Mouse (Mus musculus) 3T3-L1 (cell line): ENCODE measurements around the gene Olfr482.

ENCODE experiments used
- DNase-seq: peaks from one replicate; pipeline ENCODE4 v3.0.0-alpha.2; 2015; ENCODE audit warnings: low read depth, low spot score

Olfr482 gene

DNA sequence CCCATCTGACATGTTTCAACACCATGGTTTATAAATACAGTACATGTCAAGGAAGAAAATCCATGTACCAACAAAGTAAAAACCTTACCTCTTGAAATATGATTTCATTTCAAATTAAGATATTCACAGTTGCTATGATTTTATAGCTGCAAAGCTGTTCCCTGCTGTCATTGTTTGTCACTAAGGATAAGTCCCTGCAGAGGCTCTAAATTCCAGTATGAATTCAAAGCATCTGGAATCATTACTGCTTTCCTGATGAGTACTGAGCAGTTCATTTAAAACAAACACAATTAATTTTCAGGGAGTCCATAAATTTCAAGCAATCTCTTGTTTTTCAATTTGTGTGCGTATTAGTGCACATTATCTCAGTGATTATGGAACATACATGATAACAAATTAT, at the start of gene Olfr482:
Gene Olfr482 (minus strand): TSS at position 101 of the 400 bp plus-strand sequence.
- no peak for DNase-seq

GRCm38 (mm10) chr7:108127349-108127748, 30.0 kb upstream of the Olfr482 start, which contains the start of gene Olfr484:
Gene Olfr484, minus strand, starts transcription at chr7:108127449.
- DNase-seq = no peak

DNA sequence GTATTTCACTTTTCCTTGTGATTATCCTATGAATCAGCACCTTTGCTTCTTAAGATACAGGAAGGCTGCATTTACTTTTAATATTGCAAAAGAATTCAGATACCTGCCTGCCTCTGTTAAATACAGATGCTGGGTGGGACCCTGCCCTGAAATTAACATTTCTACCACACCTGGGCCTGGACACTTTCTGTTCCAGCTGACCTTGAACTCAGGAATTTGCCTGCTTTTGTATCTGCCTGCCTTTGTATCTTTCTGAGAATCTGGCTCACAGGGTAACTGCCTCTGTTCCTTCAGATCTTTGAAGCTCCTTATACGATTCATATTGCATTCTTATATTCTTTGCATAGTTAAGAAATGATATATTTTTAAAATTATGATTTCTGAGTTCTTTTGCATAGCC, 24.0 kb upstream of the Olfr482 start:
- no peak for DNase-seq

- DNase-seq = no peak
Observed at GRCm38 (mm10) chr7:108120681-108121080, 23.3 kb upstream of the Olfr482 start.

DNA sequence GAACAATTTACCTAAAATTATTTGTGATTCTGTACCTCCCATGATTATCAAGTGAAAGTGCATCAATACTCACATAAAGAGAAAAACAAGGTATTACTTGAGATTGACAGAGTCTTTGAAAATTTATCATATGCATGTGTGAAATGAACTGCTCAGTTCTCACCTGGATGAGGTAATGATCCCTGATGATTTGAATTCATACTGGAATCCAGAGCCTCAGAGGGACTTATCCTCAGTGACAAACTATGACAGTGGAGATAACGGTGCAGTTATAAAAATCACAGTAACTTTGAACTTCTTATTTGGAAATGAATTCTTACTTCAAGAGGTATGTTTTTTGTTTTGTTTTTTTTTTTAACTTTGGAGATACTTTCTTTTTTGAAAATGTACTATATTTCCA, 3.2 kb upstream of the Olfr482 start, which contains the start of gene Olfr483:
Gene Olfr483 (plus strand): TSS at position 301 of the 400 bp plus-strand sequence.
- no peak for DNase-seq

DNA sequence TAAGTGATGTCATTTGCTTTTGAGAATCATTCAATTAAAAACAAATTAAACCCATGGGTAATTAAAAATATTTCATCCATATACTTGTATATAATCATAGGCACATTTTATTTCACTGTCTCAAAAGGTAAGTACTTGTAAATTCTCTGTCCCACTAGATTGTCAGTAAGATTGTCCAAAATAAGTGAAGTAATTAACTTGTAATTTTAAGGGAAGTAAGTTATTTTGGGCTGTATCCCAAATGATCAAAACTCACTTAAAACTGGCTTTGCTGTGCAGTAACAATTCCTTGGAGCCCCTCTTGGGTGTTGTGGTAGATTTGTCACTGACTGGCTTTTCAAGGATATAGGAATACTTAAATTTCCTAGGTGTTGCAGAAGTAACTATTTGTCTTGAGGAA, 17.8 kb downstream of the Olfr482 start, which contains the start of gene Olfr481:
Gene Olfr481 (plus strand): TSS at position 301 of the 400 bp plus-strand sequence.
- no peak for DNase-seq

DNA sequence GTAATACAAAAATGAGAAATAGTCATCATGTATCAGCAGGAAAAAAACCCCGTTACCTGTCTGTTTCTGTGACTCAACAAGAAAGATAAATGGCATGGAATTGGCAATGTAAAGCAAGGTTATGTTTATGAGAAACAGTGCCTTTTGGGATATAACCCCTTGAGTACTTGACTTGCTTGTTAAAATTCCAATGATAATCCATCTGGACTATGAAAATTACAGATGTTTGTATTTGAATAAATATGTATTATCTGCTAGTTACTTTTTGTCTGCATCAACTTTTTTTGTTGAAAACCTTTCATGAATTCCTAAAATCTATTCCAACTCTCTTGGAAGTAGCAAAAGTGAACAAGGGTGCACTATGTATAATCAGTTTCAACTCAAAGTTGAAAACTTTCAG, 30.1 kb downstream of the Olfr482 start, which contains the start of gene Olfr480:
Gene Olfr480 (minus strand): TSS at position 101 of the 400 bp plus-strand sequence.
- no peak for DNase-seq

DNA sequence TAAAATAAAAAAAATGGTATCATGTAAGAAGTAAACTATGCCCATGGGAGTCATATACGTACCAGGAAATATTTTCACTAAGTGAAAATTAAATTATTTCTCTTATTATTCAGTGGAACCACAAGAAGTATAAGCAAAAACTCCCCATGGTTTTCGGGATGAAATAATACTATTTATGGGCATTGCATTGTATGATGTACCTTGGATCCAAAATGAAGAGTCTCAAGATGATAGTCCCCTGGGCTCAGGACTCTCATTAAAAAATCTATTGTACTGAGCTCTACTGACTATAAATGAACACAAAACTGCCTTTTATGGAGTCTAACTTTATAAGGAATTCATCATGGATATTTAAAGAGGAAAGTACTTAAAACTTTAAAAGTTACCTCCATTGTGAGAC, 47.0 kb downstream of the Olfr482 start, which contains the start of gene Olfr479:
Gene Olfr479 (plus strand): TSS at position 301 of the 400 bp plus-strand sequence.
- DNase-seq = no peak
